Mouse (Mus musculus) heart, embryonic 10.5 days (tissue): Measurements from ENCODE around the gene E130218I03Rik. TPM values are rescaled to one million over a fixed set of nuclear protein-coding genes. Genes with fewer than 3 reads are reported as not detected.
"Not testable (repeated sequence)": the region's sequence is repeated elsewhere in the genome, so short reads cannot be mapped to it uniquely, and the experiment has no call there.

Experiments
- DNase-seq: peaks from one replicate; pipeline ENCODE4 v3.0.0-alpha.2; 2017; ENCODE audit warnings: low spot score
- H3K27ac ChIP-seq: fragments of 300-500 bp; sonication (generic); 2 replicates; pipeline ENCODE4 v1.5.1; 2016; ENCODE audit warnings: mild to moderate bottlenecking
- H3K27me3 ChIP-seq: fragments of 300-500 bp; sonication (generic); 2 replicates; pipeline ENCODE4 v1.6.1; 2016; ENCODE audit warnings: mild to moderate bottlenecking; ENCODE audit not compliant: poor library complexity, insufficient read depth, severe bottlenecking
- H3K36me3 ChIP-seq: fragments of 300-500 bp; sonication (generic); 2 replicates; pipeline ENCODE4 v1.6.1; 2016; ENCODE audit warnings: mild to moderate bottlenecking, moderate library complexity
- H3K4me1 ChIP-seq: fragments of 300-500 bp; sonication (generic); 2 replicates; pipeline ENCODE4 v1.6.1; 2016; ENCODE audit warnings: mild to moderate bottlenecking
- H3K4me3 ChIP-seq: fragments of 300-500 bp; sonication (generic); 2 replicates; pipeline ENCODE4 v1.5.1; 2016; ENCODE audit warnings: mild to moderate bottlenecking, moderate library complexity
- H3K9me3 ChIP-seq: fragments of 300-500 bp; sonication (generic); 2 replicates; pipeline ENCODE4 v1.6.1; 2016; ENCODE audit warnings: mild to moderate bottlenecking, moderate library complexity
- WGBS: fragments of 180-500 bp; shearing (Covaris S2); methylation state at CpG from one replicate; pipeline ENCODE4 v1.1.7; 2016; 5-methylcytosine and 5-hydroxymethylcytosine counted together
- polyA plus RNA-seq: library from polyadenylated mRNA; unstranded; fragments of >200 nt; fragmentation: Nextera tagmentation; extraction: Ambion mirVana; gene quantifications from 2 replicates; pipeline ENCODE4 v1.2.1, GENCODE M21; 2016

The E130218I03Rik gene
- polyA plus RNA-seq, 1 experiment from 2014 or later, result 0.19 TPM

DNA sequence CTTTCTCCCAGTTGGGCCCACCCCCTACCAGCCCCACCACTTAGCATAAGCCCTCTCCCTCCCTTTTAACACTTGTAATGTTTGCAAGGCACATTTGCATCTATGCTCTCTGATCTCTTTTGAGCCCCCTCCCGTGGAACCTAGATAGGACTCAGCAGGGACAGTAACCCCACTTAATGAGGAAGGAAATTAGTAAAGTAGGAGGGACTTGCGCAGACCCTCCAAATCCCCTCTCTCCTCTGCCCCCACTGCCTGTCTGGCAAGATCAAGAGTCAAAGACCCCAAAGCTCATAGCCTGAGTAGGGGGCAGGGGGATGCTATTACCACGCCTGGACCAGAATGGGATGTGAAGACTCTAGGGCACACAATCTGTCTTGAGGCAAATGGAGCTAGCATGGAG is 11.4 kb downstream of the E130218I03Rik start:
- H3K27me3 ChIP-seq, result peaks cover 42% of the 10 kb centered on the region
- H3K4me1 ChIP-seq, result peaks cover 84% of the 10 kb centered on the region
- H3K4me3 ChIP-seq, result no peak overlapping the region
- WGBS, result 45% methylated on average over 3 of the region's 3 CpGs
- no peaks in the 10 kb centered on the region for H3K9me3 ChIP-seq
- H3K27ac ChIP-seq, result peak overlapping the region; percentile 88
- no peak for DNase-seq
- H3K36me3 ChIP-seq, result no peaks in the 10 kb centered on the region

- Histone ChIP-seq H3K27me3 (peaks cover 31% of the 10 kb centered on the region), H3K9me3 (no peaks in the 10 kb centered on the region), H3K36me3 (no peaks in the 10 kb centered on the region), H3K27ac (peak overlapping the region; percentile 85), H3K4me3 (no peak overlapping the region), H3K4me1 (peaks cover 75% of the 10 kb centered on the region)
- 30% methylated on average over 4 of the region's 4 CpGs for WGBS
- DNase-seq, result no peak
Observed at GRCm38 (mm10) chr4:134255854-134256253, 12.4 kb downstream of the E130218I03Rik start.

- Histone ChIP-seq H3K4me3 (peak overlapping the region; percentile 27), H3K9me3 (no peaks in the 10 kb centered on the region), H3K27ac (peak overlapping the region; percentile 85), H3K4me1 (peaks cover 67% of the 10 kb centered on the region), H3K27me3 (peaks cover 24% of the 10 kb centered on the region), H3K36me3 (no peaks in the 10 kb centered on the region)
- WGBS, result 4% methylated on average over 18 of the region's 19 CpGs
- DNase-seq, result no peak
Observed at GRCm38 (mm10) chr4:134256407-134257197, 13.1 kb downstream of the E130218I03Rik start.

DNA sequence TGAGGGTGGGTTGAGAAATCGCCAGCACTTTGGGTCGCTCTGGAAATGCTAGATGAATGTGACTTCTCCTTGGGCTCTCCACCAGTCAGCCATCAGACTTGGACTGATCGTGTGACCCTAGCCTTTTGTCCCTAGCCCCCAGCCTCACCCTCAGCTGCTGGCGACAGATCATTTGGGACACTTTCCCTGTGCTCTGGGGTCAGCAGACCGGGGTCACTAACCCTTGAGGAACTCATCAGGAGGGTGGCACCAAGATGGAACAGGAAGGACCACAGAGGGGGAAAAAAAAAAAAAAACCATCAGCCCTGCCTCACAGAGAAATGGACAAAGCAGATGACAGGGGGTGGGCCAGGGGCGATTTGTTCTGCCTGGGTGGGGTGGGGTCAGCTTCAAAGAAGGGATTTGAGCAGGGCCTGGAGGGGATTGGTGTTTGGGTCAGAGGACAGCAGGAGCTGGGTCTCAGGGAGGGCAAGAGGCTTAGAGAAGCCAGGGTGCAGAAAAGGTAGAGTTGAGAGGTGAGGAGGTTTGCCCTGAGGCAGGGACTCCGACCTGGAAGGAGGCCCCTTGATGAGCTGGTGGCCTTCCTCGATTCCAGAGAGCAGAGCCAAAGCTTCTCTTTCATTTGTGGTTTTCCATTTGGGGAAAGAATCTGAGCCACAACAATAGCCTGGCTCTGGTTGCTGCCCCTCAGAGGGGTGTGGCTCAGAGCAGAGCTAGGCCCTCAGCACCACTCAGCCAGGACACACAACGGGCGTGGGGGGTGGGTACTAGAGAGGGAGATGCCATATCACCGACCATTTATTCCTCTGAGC is 13.9 kb downstream of the E130218I03Rik start:
- peaks cover 59% of the 10 kb centered on the region for H3K4me1 ChIP-seq
- 15% methylated on average over 10 of the region's 11 CpGs for WGBS
- no peak for DNase-seq

GRCm38 (mm10) chr4:134258354-134258753 is 14.9 kb downstream of the E130218I03Rik start:
- no peak overlapping the region for H3K4me3 ChIP-seq
- peaks cover 50% of the 10 kb centered on the region for H3K4me1 ChIP-seq
- H3K36me3 ChIP-seq, result no peaks in the 10 kb centered on the region
- peak overlapping the region; percentile 33; the same call in 1 of the 2 replicates for H3K27ac ChIP-seq
- DNase-seq, result no peak
- peaks cover 9% of the 10 kb centered on the region; the same call in 1 of the 2 replicates for H3K27me3 ChIP-seq
- no peaks in the 10 kb centered on the region for H3K9me3 ChIP-seq
- WGBS, result 62% methylated on average over 11 of the region's 11 CpGs

More for the DNA sequence above, 13.9 kb downstream of the E130218I03Rik start:
- H3K4me3 ChIP-seq, result no peak overlapping the region
- H3K36me3 ChIP-seq, result no peaks in the 10 kb centered on the region
- H3K27ac ChIP-seq, result peak overlapping the region; percentile 85
- no peaks in the 10 kb centered on the region for H3K9me3 ChIP-seq
- peaks cover 16% of the 10 kb centered on the region for H3K27me3 ChIP-seq

- Histone ChIP-seq H3K4me1 (peaks cover 4% of the 10 kb centered on the region; the same call in 1 of the 2 replicates), H3K36me3 (no peaks in the 10 kb centered on the region), H3K4me3 (no peak overlapping the region), H3K27me3 (no peaks in the 10 kb centered on the region), H3K9me3 (no peaks in the 10 kb centered on the region; the same call in 1 of the 2 replicates), H3K27ac (no peak overlapping the region)
- no peak for DNase-seq
- 32% methylated on average over 6 of the region's 6 CpGs for WGBS
Observed at GRCm38 (mm10) chr4:134263191-134263590, 19.7 kb downstream of the E130218I03Rik start.

- Histone ChIP-seq H3K4me3 (no peak overlapping the region), H3K27me3 (no peaks in the 10 kb centered on the region), H3K27ac (no peak overlapping the region), H3K4me1 (no peaks in the 10 kb centered on the region), H3K36me3 (no peaks in the 10 kb centered on the region), H3K9me3 (no peaks in the 10 kb centered on the region; the same call in 1 of the 2 replicates)
- DNase-seq, result no peak
- WGBS, result 58% methylated on average over 9 of the region's 9 CpGs
Observed at GRCm38 (mm10) chr4:134265860-134266585, 22.6 kb downstream of the E130218I03Rik start.

- 78% methylated on average over 19 of the region's 19 CpGs for WGBS
- Histone ChIP-seq H3K27ac (no peak overlapping the region), H3K27me3 (no peaks in the 10 kb centered on the region), H3K4me1 (no peaks in the 10 kb centered on the region; the same call in 1 of the 2 replicates), H3K9me3 (no peaks in the 10 kb centered on the region; the same call in 1 of the 2 replicates), H3K36me3 (no peaks in the 10 kb centered on the region), H3K4me3 (no peak overlapping the region)
- DNase-seq, result no peak
Observed at GRCm38 (mm10) chr4:134268102-134268655, 24.7 kb downstream of the E130218I03Rik start.

- DNase-seq, H3K36me3 ChIP-seq, H3K27me3 ChIP-seq, H3K4me1 ChIP-seq, H3K4me3 ChIP-seq, H3K27ac ChIP-seq, H3K9me3 ChIP-seq: not testable (repeated sequence)
Observed at GRCm38 (mm10) chr4:134269622-134270021, 26.2 kb downstream of the E130218I03Rik start.

GRCm38 (mm10) chr4:134271979-134272378 is 28.5 kb downstream of the E130218I03Rik start:
- Histone ChIP-seq H3K27ac (no peak overlapping the region), H3K36me3 (peaks cover 11% of the 10 kb centered on the region; the same call in 1 of the 2 replicates), H3K27me3 (no peaks in the 10 kb centered on the region), H3K4me3 (no peak overlapping the region), H3K4me1 (peaks cover 4% of the 10 kb centered on the region; the same call in 1 of the 2 replicates), H3K9me3 (no peaks in the 10 kb centered on the region)
- DNase-seq, result no peak
- 82% methylated on average over 7 of the region's 7 CpGs for WGBS

DNA sequence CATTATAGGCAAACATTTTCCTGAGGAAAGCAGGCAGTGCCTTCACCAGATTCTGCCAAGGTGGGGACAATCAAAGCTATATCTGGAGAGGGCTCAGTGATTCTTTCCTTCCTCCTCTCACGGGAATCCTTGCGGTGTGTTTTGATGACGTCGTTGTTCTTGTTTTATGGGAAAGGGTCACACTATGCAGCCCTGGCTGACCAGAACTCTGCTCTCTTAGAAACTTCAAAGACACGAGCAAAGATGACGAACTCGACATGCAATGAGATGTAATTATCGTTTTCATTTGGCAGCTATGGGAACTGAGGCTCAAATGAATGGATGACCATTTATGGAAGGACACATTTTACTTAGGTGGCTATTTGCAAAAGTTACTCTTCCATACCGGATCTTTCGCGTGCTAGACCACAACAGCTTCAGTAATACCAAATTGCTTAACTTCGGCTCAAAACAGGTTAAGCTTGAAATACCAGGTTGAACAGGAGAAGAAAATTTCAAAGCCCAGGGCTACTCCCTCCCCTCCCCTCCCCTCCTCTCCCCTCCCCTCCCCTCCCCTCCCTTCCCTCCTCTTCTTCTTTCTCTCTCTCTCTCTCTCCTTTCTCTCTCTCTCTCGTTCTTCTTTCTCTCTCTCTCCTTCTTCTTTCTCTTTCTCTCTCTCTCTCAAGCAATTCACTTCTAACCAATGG is 29.4 kb downstream of the E130218I03Rik start:
- Histone ChIP-seq H3K4me1 (peaks cover 4% of the 10 kb centered on the region; the same call in 1 of the 2 replicates), H3K36me3 (peaks cover 20% of the 10 kb centered on the region), H3K9me3 (no peaks in the 10 kb centered on the region), H3K4me3 (peak overlapping the region; percentile 52), H3K27ac (peak overlapping the region; percentile 77), H3K27me3 (no peaks in the 10 kb centered on the region)
- no peak for DNase-seq
- WGBS, result 19% methylated on average over 12 of the region's 13 CpGs
